Mouse (Mus musculus) brain, embryonic 14.5 days (tissue): Measurements from ENCODE around the gene Anln.

Source experiments
- CTCF ChIP-seq: fragments of 200-500 bp; IDR thresholded peaks from 2 replicates; pipeline ENCODE4 v1.5.1; 2012; ENCODE audit warnings: inconsistent platforms, mild to moderate bottlenecking, moderate library complexity, borderline replicate concordance; ENCODE audit not compliant: insufficient read depth, insufficient read length; ENCODE audit errors: extremely low read depth
- POLR2A ChIP-seq: fragments of 200-500 bp; IDR thresholded peaks from 2 replicates; pipeline ENCODE4 v1.6.1; 2012; ENCODE audit warnings: mild to moderate bottlenecking, inconsistent platforms, borderline replicate concordance; ENCODE audit not compliant: poor library complexity, insufficient read depth, insufficient read length, severe bottlenecking; ENCODE audit errors: extremely low read depth

DNA sequence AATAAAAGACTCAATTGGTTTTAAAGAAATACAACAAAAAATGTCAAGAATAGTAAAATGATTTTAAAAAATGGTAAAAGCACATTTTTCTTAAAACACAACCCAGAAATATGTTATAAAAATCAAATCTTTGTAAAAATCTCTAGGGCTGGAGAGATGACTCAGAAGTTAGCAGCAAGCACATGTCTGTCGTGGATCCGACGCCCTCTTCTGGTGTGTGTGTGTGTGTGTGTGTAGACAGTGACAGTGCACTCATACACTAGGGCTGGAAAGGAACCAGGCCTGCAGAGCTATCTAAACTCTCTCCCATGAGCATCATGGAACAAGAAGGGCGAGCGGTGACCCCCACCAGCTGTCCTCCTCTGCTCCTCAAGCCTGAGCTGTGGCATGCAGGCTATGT lies 35.5 kb downstream of the Anln start:
- TF ChIP-seq POLR2A (no peak), CTCF (no peak)
